Mouse (Mus musculus): ENCODE data around the gene Mrpl53. TPM values are rescaled to one million over a fixed set of nuclear protein-coding genes. Genes with fewer than 3 reads are reported as not detected.
A peak's percentile ranks its signal among the peaks of the same experiment; 100 is the strongest.

The Mrpl53 gene
- 121 and 126 TPM in 2 replicates for polyA plus RNA-seq (2015; fragmentation: Nextera tagmentation; extraction: Ambion mirVana)

DNA sequence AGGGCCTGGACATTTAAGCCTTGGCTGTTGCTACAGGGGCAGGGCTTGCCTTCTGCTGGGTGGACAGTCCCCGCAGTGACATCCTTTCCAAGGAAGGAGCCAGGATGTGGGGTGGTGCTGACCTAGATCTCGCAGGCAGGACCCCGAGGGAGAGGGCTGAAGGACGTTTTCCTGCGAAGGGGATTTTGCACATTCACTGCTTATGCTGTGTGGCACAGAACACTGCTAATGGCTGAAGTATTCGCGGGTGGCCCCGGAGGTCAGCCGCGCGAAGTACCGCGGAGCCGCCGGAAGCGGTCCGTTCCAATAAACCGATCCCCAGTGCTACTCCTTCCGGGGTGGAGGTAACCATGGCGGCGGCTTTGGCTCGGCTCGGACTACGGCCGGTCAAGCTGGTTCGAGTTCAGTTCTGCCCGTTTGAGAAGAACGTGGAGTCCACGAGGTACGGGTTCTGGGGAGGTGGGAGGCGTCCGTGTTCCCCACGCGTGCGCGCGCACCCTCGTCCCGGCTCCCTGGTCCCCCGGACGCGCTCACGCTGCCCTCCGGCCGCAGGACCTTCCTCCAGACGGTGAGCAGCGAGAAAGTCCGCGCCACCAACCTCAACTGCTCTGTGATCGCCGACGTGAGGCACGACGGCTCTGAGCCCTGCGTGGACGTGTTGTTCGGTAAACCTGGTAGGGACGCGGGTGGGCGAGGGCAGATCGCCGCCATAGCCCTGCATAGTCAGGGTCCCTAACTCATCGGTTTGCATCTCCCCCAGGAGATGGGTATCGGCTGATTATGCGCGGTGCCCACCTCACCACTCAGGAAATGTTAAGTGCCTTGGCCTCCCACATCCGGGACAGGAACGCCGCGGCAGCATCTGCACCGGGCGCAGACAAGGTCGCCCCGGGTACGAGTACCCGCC lies at the start of gene Mrpl53:
TSS of gene Mrpl53 (plus strand) at position 279 of the 907 bp plus-strand sequence.
- peaks cover 22% of the 10 kb centered on the region for H3K4me1 ChIP-seq
- peaks cover 4% of the 10 kb centered on the region; the same call in 1 of the 2 replicates for H3K36me3 ChIP-seq
- H3K4me3 ChIP-seq = peak within 1 kb of the TSS; percentile 87
- H3K27me3 ChIP-seq = no peaks in the 10 kb centered on the region
- H3K27ac ChIP-seq (replicated peaks) = peak within 1 kb of the TSS; percentile 80
- no peaks in the 10 kb centered on the region for H3K9me3 ChIP-seq
- under 1% methylated on average over 76 of the region's 76 CpGs for WGBS
- peak within 1 kb of the TSS; percentile 89 for H3K9ac ChIP-seq (replicated peaks)
- peak within 1 kb of the TSS; percentile 83 for H3K4me2 ChIP-seq (replicated peaks)
- peak; percentile 83 for ATAC-seq (replicated peaks)

DNA sequence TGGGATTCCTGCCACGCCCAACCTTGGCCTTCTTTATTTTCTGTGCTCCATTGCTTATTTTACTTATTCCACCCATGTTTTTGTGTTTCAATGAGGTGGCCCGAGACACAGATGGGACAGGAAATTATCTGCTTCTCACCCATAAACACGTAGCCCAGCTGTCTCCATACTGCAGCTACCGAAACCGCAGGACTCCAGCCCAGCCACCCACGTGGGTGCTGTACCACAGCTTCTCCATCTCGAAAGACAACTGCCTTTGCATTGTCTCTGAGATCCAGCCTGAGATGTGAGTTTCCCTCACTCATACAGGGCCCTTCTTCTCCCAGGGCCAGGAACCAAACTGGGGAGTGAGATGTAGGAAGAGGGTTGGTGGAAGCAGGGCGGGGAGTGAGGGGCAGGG lies 42.8 kb upstream of the Mrpl53 start:
- Histone ChIP-seq H3K9ac (replicated peaks) (no peak overlapping the region), H3K9me3 (no peaks in the 10 kb centered on the region), H3K36me3 (no peaks in the 10 kb centered on the region), H3K27ac (replicated peaks) (no peak overlapping the region), H3K27me3 (peaks cover 97% of the 10 kb centered on the region), H3K4me1 (peaks cover 16% of the 10 kb centered on the region), H3K4me3 (no peak overlapping the region), H3K4me2 (replicated peaks) (no peak overlapping the region)
- no peak for ATAC-seq (replicated peaks)
- 30% methylated on average over 8 of the region's 8 CpGs for WGBS

DNA sequence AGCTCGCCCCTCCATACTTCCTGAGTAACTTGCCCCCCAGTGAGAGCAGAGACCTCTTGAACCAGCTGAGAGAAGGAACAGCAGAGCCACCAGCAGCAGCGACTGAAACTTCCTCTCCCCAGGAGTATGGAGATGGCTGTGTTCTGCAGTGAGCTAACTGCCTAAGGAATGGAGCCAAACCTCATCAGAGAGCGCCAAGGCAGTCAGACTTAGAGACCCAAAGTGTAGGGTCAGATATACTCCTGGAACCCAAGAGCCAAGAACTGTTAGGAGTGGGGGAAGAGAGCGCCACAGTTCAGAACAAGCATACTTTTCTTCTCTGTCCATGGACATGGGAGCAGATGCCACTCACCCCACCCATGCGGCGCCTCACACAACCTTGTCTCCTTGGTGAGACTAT lies 42.4 kb upstream of the Mrpl53 start:
- no peaks in the 10 kb centered on the region for H3K36me3 ChIP-seq
- no peak for ATAC-seq (replicated peaks)
- H3K9ac ChIP-seq (replicated peaks) = no peak overlapping the region
- H3K9me3 ChIP-seq = no peaks in the 10 kb centered on the region
- H3K27me3 ChIP-seq = peaks cover 97% of the 10 kb centered on the region
- H3K4me2 ChIP-seq (replicated peaks) = no peak overlapping the region
- 31% methylated on average over 6 of the region's 6 CpGs for WGBS
- no peak overlapping the region for H3K27ac ChIP-seq (replicated peaks)
- H3K4me3 ChIP-seq = no peak overlapping the region
- peaks cover 20% of the 10 kb centered on the region for H3K4me1 ChIP-seq

- no peak overlapping the region for H3K4me3 ChIP-seq
- no peak overlapping the region for H3K4me2 ChIP-seq (replicated peaks)
- H3K27me3 ChIP-seq = peaks cover 96% of the 10 kb centered on the region
- no peak overlapping the region for H3K27ac ChIP-seq (replicated peaks)
- H3K36me3 ChIP-seq = no peaks in the 10 kb centered on the region
- ATAC-seq (replicated peaks) = no peak
- H3K4me1 ChIP-seq = peaks cover 21% of the 10 kb centered on the region
- H3K9me3 ChIP-seq = no peaks in the 10 kb centered on the region
- no peak overlapping the region for H3K9ac ChIP-seq (replicated peaks)
- WGBS = under 1% methylated on average over 8 of the region's 8 CpGs
Observed at GRCm38 (mm10) chr6:83068221-83068620, 40.6 kb upstream of the Mrpl53 start.

DNA sequence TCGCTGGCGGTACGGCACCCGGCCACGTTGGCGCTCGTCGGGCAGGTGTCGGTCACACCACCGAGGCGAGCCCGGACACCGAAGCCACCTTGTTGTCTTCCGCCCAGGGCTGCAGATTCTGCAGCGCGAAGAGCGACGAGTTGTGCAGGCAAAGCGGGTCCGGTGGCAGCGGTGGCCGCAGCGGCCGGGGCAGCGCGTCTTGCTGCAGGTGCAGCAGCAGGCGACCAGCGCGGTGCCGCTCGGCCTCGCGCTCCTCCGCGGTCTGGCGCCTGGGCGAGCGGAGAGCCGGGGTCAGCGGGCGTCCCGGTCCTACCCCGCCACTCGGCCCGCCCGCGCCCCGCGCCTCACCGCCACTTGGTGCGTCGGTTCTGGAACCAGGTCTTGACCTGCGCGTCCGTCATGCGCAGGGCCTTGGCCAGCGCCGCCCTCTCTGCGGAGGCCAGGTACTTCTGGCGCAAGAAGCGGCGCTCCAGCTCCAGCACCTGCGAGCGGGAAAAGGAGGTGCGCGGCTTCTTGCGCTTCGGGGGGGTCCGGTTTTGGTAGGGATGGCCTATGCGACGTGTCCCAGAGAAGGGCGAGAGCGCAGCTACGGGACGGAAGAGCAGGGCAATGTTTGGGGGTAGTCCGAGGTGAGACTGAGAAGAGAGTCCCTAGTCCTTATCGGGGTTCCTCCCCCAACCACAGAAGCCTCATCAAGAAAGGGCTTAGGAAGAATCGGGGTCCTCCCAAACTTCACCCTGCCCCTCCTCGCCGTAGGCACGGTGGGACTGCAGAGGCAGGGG lies 39.9 kb upstream of the Mrpl53 start:
- H3K9ac ChIP-seq (replicated peaks) = no peak overlapping the region
- H3K4me1 ChIP-seq = peaks cover 21% of the 10 kb centered on the region
- H3K36me3 ChIP-seq = no peaks in the 10 kb centered on the region
- ATAC-seq (replicated peaks) = no peak
- H3K27me3 ChIP-seq = peaks cover 95% of the 10 kb centered on the region
- 1% methylated on average over 80 of the region's 81 CpGs for WGBS
- no peaks in the 10 kb centered on the region for H3K9me3 ChIP-seq
- H3K4me2 ChIP-seq (replicated peaks) = no peak overlapping the region
- peak overlapping the region; percentile 11; the same call in 1 of the 2 replicates for H3K4me3 ChIP-seq
- H3K27ac ChIP-seq (replicated peaks) = no peak overlapping the region

- Histone ChIP-seq H3K9ac (replicated peaks) (no peak overlapping the region), H3K9me3 (no peaks in the 10 kb centered on the region), H3K4me2 (replicated peaks) (no peak overlapping the region; the same call in 1 of the 2 replicates), H3K27me3 (peaks cover 95% of the 10 kb centered on the region), H3K4me1 (peaks cover 21% of the 10 kb centered on the region), H3K36me3 (no peaks in the 10 kb centered on the region), H3K27ac (replicated peaks) (no peak overlapping the region), H3K4me3 (peak overlapping the region; percentile 2; the same call in 1 of the 2 replicates)
- ATAC-seq (replicated peaks) = peak; percentile 14; the same call in 1 of the 2 replicates
- WGBS = 1% methylated on average over 67 of the region's 69 CpGs
Observed at GRCm38 (mm10) chr6:83069488-83070246, 39.2 kb upstream of the Mrpl53 start.

- Histone ChIP-seq H3K4me1 (peaks cover 21% of the 10 kb centered on the region), H3K4me2 (replicated peaks) (no peak within 1 kb of the TSS; the same call in 1 of the 2 replicates), H3K27ac (replicated peaks) (no peak within 1 kb of the TSS), H3K27me3 (peaks cover 95% of the 10 kb centered on the region), H3K36me3 (no peaks in the 10 kb centered on the region), H3K4me3 (peak within 1 kb of the TSS; percentile 11), H3K9me3 (no peaks in the 10 kb centered on the region), H3K9ac (replicated peaks) (no peak within 1 kb of the TSS)
- ATAC-seq (replicated peaks) = no peak
- WGBS = 0% methylated on average over 10 of the region's 10 CpGs
Observed at GRCm38 (mm10) chr6:83070247-83070310, 38.8 kb upstream of the Mrpl53 start, which contains the start of gene Tlx2. TSS of gene Tlx2 (minus strand) at chr6:83070293.

GRCm38 (mm10) chr6:83070311-83071219 lies 38.3 kb upstream of the Mrpl53 start:
- no peak for ATAC-seq (replicated peaks)
- Histone ChIP-seq H3K9me3 (no peaks in the 10 kb centered on the region), H3K36me3 (no peaks in the 10 kb centered on the region), H3K4me2 (replicated peaks) (no peak overlapping the region; the same call in 1 of the 2 replicates), H3K27ac (replicated peaks) (no peak overlapping the region), H3K9ac (replicated peaks) (no peak overlapping the region), H3K4me1 (peaks cover 21% of the 10 kb centered on the region), H3K4me3 (no peak overlapping the region), H3K27me3 (peaks cover 95% of the 10 kb centered on the region)
- WGBS = under 1% methylated on average over 58 of the region's 58 CpGs

DNA sequence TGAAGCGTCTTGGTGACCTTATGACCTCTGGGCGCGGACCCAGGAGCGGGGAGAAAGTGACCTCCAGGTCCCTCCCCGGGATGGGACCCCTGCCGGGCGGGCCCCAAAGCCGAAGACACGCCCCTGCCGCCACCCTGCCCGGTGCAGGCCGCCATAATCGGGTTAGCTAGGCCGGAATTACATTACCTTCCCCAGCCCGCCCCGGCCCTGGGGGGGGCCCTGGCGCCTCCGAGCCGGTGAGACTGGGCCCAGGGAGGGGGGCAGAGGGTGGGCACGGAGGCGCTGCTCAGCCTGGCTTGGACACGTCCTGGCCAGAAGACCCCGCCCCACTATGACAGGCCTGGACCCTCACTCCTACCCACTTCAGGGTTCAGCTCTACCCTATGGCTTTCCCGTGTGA lies 37.6 kb upstream of the Mrpl53 start:
- under 1% methylated on average over 23 of the region's 24 CpGs for WGBS
- Histone ChIP-seq H3K27me3 (peaks cover 95% of the 10 kb centered on the region), H3K9ac (replicated peaks) (no peak overlapping the region), H3K9me3 (no peaks in the 10 kb centered on the region), H3K4me3 (no peak overlapping the region), H3K4me1 (peaks cover 21% of the 10 kb centered on the region), H3K36me3 (no peaks in the 10 kb centered on the region), H3K27ac (replicated peaks) (no peak overlapping the region), H3K4me2 (replicated peaks) (no peak overlapping the region)
- no peak; the same call in 1 of the 2 replicates for ATAC-seq (replicated peaks)

GRCm38 (mm10) chr6:83074979-83075378 lies 33.9 kb upstream of the Mrpl53 start:
- Histone ChIP-seq H3K27ac (replicated peaks) (no peak overlapping the region), H3K4me3 (no peak overlapping the region), H3K27me3 (peaks cover 65% of the 10 kb centered on the region), H3K36me3 (no peaks in the 10 kb centered on the region), H3K4me1 (peaks cover 31% of the 10 kb centered on the region), H3K9ac (replicated peaks) (no peak overlapping the region), H3K4me2 (replicated peaks) (no peak overlapping the region), H3K9me3 (no peaks in the 10 kb centered on the region)
- WGBS = 22% methylated on average over 2 of the region's 2 CpGs
- ATAC-seq (replicated peaks) = no peak

- H3K27me3 ChIP-seq = peaks cover 47% of the 10 kb centered on the region
Observed at GRCm38 (mm10) chr6:83077630-83078323, 31.1 kb upstream of the Mrpl53 start, which contains the start of gene Pcgf1. TSS of gene Pcgf1 (plus strand) at chr6:83077869.

More at GRCm38 (mm10) chr6:83077630-83078323, 31.1 kb upstream of the Mrpl53 start, which contains the start of gene Pcgf1:
- Histone ChIP-seq H3K36me3 (peaks cover 10% of the 10 kb centered on the region), H3K27ac (replicated peaks) (peak within 1 kb of the TSS; percentile 92), H3K4me3 (peak within 1 kb of the TSS; percentile 80), H3K9ac (replicated peaks) (peak within 1 kb of the TSS; percentile 83), H3K4me1 (peaks cover 22% of the 10 kb centered on the region), H3K4me2 (replicated peaks) (peak within 1 kb of the TSS; percentile 97), H3K9me3 (no peaks in the 10 kb centered on the region)
- ATAC-seq (replicated peaks) = peak; percentile 78
- WGBS = under 1% methylated on average over 54 of the region's 54 CpGs
